Mouse (Mus musculus) lung, postnatal 0 days (tissue): ENCODE measurements at regions not wholly inside any gene's neighbourhood (a gene's known extent, or its start where the extent isn't known, plus 50 kb on each side); places are given as distances from the start of the nearest gene placed in this dataset.

ENCODE experiments used
- ATAC-seq: fragments of 200-750 bp; cut with Nextera tagmentation; 2 replicates; pipeline ENCODE4 v1.8.0; 2017; ENCODE audit warnings: moderate library complexity
- DNase-seq: peaks from one replicate; pipeline ENCODE4 v3.0.0-alpha.2; 2016; ENCODE audit warnings: low spot score
- H3K27ac ChIP-seq: fragments of 300-500 bp; sonication (generic); 2 replicates; pipeline ENCODE4 v1.5.1; 2014; ENCODE audit warnings: antibody characterized with exemption, mild to moderate bottlenecking, low read length, mixed read lengths
- H3K27me3 ChIP-seq: fragments of 300-500 bp; sonication (generic); replicated peaks from 2 replicates; pipeline ENCODE4 v1.6.1; 2014; ENCODE audit warnings: low read length, mixed read lengths; ENCODE audit not compliant: insufficient read depth
- H3K36me3 ChIP-seq: fragments of 300-500 bp; sonication (generic); 2 replicates; pipeline ENCODE4 v1.6.1; 2014; ENCODE audit warnings: low read length, mixed read lengths; ENCODE audit not compliant: insufficient read depth
- H3K4me1 ChIP-seq: fragments of 300-500 bp; sonication (generic); 2 replicates; pipeline ENCODE4 v1.6.1; 2014; ENCODE audit warnings: antibody characterized with exemption, low read depth, low read length, mixed read lengths; ENCODE audit not compliant: insufficient read depth
- H3K4me2 ChIP-seq: fragments of 300-500 bp; sonication (generic); replicated peaks from 2 replicates; pipeline ENCODE4 v1.6.1; 2014; ENCODE audit warnings: low read depth, mild to moderate bottlenecking, low read length, moderate library complexity, mixed read lengths
- H3K4me3 ChIP-seq: fragments of 300-500 bp; sonication (generic); 2 replicates; pipeline ENCODE4 v1.5.1; 2014; ENCODE audit warnings: low read depth, low read length
- H3K9ac ChIP-seq: fragments of 300-500 bp; sonication (generic); replicated peaks from 2 replicates; pipeline ENCODE4 v1.6.1; 2014; ENCODE audit warnings: low read depth, mild to moderate bottlenecking
- H3K9me3 ChIP-seq: fragments of 300-500 bp; sonication (generic); 2 replicates; pipeline ENCODE4 v1.6.1; 2016; ENCODE audit warnings: low read length, mixed read lengths
- CTCF ChIP-seq: IDR thresholded peaks from 2 replicates; pipeline ENCODE4 v1.5.1; 2016; ENCODE audit warnings: antibody characterized with exemption, mild to moderate bottlenecking
- EP300 ChIP-seq: IDR thresholded peaks from 2 replicates; pipeline ENCODE4 v1.6.1; 2016; ENCODE audit warnings: antibody characterized with exemption, mild to moderate bottlenecking, control low read depth
- WGBS: fragments of 180-500 bp; shearing (Covaris S2); extraction: QIAGEN DNeasy Blood & Tissue Kit; methylation state at CpG from one replicate; pipeline ENCODE4 v1.1.7; 2014; 5-methylcytosine and 5-hydroxymethylcytosine counted together

DNA sequence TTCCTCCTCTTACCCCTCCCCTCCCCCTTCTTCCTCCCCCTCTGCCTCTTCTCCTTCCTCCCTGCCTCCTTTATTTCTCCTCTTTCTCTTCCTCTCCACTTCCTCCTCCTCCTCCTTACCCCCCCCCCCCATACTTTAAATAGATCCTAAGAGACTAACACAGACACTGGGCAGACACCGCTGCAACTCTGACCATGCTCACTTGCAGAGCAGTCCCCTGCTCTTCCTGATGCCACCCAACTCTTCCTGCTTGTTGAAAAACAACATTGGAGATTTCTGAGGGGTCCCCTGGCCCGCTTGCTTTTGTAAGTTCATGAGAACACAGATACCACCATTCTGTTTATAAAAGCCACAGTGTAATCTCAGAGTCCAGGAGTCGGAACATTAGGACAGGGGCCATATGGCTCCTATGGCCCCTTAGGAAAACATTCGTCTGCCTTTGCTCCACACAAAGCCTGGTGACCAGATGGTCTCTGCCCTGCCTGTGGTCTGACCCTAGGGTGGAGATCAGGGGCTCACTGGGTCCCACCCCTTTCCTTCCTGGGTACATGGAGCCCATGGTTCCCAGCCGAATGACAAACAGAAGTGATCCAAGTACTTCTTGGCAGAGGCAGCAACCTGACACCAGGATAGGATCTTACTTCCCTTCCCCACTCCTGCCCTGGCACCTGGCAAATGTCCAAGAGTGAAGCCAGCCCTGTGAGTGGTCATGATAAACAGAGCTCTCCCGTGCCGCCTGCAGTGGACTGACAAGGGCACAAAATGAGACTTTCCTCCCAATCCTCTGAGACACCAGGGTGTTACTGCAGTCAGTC is 123.1 kb downstream of the Ets2 start:
- no peak overlapping the region for H3K9ac ChIP-seq
- no peaks in the 10 kb centered on the region for H3K27me3 ChIP-seq
- WGBS = 6% methylated on average over 7 of the region's 7 CpGs
- H3K36me3 ChIP-seq = no peaks in the 10 kb centered on the region
- TF ChIP-seq CTCF = peak; percentile 29
- TF ChIP-seq EP300 = peak; percentile 96
- H3K27ac ChIP-seq = peak overlapping the region; percentile 81
- H3K4me3 ChIP-seq = no peak overlapping the region
- ATAC-seq (peak; percentile 94), DNase-seq (peak; percentile 83)
- no peaks in the 10 kb centered on the region for H3K9me3 ChIP-seq
- peaks cover 13% of the 10 kb centered on the region; the same call in 1 of the 2 replicates for H3K4me1 ChIP-seq
- no peak overlapping the region for H3K4me2 ChIP-seq

DNA sequence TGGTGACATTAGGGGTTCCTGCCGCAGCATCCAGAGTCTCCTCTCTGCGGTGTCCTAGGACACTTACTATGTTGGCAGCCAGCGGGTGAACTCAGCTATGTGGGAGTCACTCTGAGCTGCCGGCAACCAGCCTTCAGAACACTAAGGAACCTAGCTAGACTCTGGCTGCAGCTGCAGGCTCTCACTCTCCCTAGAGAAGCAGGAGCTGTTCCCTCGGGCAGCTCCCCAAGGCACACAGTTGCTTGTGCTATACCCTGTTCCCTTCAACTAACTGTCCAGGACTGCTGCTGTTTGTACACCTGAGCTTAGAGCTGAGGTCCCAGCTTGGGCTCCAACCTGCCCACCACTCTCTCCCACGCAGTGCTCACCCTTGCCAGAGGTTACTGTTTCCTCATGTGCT is 121.9 kb downstream of the Ets2 start:
- Histone ChIP-seq H3K9ac (no peak overlapping the region), H3K27me3 (no peaks in the 10 kb centered on the region), H3K27ac (peak overlapping the region; percentile 81), H3K4me1 (peaks cover 13% of the 10 kb centered on the region; the same call in 1 of the 2 replicates), H3K9me3 (no peaks in the 10 kb centered on the region), H3K36me3 (no peaks in the 10 kb centered on the region), H3K4me2 (no peak overlapping the region), H3K4me3 (no peak overlapping the region)
- no peak for ATAC-seq
- 39% methylated on average over 6 of the region's 6 CpGs for WGBS
- DNase-seq = peak; percentile 19
- TF ChIP-seq EP300 (no peak), CTCF (no peak)

GRCm38 (mm10) chr16:95821080-95821479 is 119.2 kb downstream of the Ets2 start:
- no peaks in the 10 kb centered on the region for H3K36me3 ChIP-seq
- no peaks in the 10 kb centered on the region for H3K27me3 ChIP-seq
- TF ChIP-seq EP300 (no peak), CTCF (no peak)
- H3K4me1 ChIP-seq = peaks cover 13% of the 10 kb centered on the region; the same call in 1 of the 2 replicates
- H3K9ac ChIP-seq = no peak overlapping the region
- no peaks in the 10 kb centered on the region for H3K9me3 ChIP-seq
- no peak overlapping the region for H3K27ac ChIP-seq
- no peak for DNase-seq
- ATAC-seq = no peak
- no peak overlapping the region for H3K4me3 ChIP-seq
- H3K4me2 ChIP-seq = no peak overlapping the region
- 66% methylated on average over 7 of the region's 7 CpGs for whole genome bisulfite sequencing

DNA sequence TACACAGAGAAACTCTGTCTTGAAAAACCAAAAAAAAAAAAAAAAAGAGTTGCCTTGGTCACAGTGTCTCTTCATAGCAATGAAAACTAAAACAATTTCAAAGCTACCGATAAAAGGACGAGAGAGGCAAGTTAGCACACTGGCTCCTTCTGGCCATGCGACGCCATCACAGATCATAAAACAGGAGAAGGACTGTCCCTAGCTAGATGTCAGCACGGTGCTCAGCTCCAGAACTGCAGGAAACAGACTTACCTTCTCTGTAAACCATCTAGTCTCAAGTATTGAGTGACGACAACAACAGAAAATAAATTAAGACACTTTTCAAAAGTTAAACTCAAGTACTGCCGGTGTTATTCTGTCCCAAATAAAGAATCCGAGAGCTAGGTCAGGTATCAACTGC is 118.7 kb downstream of the Ets2 start:
- Histone ChIP-seq H3K36me3 (no peaks in the 10 kb centered on the region), H3K4me1 (peaks cover 13% of the 10 kb centered on the region; the same call in 1 of the 2 replicates), H3K4me3 (no peak overlapping the region), H3K27me3 (no peaks in the 10 kb centered on the region), H3K27ac (no peak overlapping the region), H3K9me3 (no peaks in the 10 kb centered on the region), H3K4me2 (no peak overlapping the region), H3K9ac (no peak overlapping the region)
- DNase-seq (no peak), ATAC-seq (no peak)
- WGBS = 65% methylated on average over 8 of the region's 8 CpGs
- TF ChIP-seq EP300 = no peak
- TF ChIP-seq CTCF = 0 out of 2 replicates have a peak, but pooled peaks have one; percentile 27

DNA sequence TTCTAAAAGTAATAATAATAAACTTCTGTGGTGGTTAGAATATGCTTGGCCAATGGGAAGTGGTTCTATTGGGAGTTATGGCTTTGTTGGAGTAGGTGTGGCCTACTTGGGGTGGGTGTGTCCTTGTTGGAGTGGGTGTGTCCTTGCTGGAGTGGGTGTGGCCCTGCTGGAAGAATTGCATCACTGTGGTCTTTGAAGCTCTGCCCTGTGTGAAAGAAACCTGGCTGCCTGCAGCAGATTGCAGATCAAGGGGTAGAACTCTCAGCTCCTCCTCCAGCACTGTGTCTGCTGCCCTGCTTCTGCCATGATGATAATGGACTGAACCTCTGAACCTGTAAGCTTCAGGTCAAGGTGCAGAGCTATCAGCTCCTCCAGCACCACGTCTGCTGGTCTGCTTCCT is 118.1 kb downstream of the Ets2 start:
- WGBS = 83% methylated on average over 1 of the region's 1 CpGs
- peak; percentile 57 for DNase-seq

DNA sequence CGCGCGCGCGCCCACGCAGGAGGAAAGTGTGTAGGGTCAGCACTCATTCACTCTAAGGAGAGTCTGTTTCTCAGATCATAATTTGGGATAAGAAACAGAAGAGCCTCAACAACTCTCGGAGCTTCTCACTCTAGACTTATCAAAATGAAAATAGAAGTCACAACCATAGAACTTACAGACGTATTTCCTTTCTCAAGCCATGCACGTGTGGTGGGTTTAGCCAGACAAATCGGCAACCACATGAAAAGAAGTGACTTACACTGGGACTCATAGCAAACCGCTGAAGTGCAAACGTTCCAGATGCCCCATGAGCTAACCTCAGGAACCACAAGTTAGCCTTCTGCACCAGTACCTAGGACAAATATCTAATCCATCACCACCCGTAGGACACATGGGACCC is 114.1 kb downstream of the Ets2 start:
- no peak for DNase-seq
- H3K27ac ChIP-seq = no peak overlapping the region
- no peaks in the 10 kb centered on the region for H3K4me1 ChIP-seq
- whole genome bisulfite sequencing = 94% methylated on average over 13 of the region's 13 CpGs
- no peak overlapping the region for H3K9ac ChIP-seq
- H3K27me3 ChIP-seq = no peaks in the 10 kb centered on the region
- no peaks in the 10 kb centered on the region for H3K36me3 ChIP-seq
- ATAC-seq = no peak
- TF ChIP-seq EP300 (no peak), CTCF (no peak)
- H3K4me3 ChIP-seq = no peak overlapping the region
- no peak overlapping the region for H3K4me2 ChIP-seq
- H3K9me3 ChIP-seq = no peaks in the 10 kb centered on the region

More for the DNA sequence above, 118.1 kb downstream of the Ets2 start:
- Histone ChIP-seq H3K9me3 (no peaks in the 10 kb centered on the region), H3K4me3 (no peak overlapping the region), H3K4me1 (peaks cover 9% of the 10 kb centered on the region; the same call in 1 of the 2 replicates), H3K4me2 (no peak overlapping the region), H3K9ac (no peak overlapping the region), H3K27me3 (no peaks in the 10 kb centered on the region), H3K36me3 (no peaks in the 10 kb centered on the region), H3K27ac (no peak overlapping the region)
- TF ChIP-seq EP300 (no peak), CTCF (no peak)
- peak; percentile 16; the same call in 1 of the 2 replicates for ATAC-seq
